ENCODE assay signal across 8 mouse cellular contexts in the genomic region with DNA sequence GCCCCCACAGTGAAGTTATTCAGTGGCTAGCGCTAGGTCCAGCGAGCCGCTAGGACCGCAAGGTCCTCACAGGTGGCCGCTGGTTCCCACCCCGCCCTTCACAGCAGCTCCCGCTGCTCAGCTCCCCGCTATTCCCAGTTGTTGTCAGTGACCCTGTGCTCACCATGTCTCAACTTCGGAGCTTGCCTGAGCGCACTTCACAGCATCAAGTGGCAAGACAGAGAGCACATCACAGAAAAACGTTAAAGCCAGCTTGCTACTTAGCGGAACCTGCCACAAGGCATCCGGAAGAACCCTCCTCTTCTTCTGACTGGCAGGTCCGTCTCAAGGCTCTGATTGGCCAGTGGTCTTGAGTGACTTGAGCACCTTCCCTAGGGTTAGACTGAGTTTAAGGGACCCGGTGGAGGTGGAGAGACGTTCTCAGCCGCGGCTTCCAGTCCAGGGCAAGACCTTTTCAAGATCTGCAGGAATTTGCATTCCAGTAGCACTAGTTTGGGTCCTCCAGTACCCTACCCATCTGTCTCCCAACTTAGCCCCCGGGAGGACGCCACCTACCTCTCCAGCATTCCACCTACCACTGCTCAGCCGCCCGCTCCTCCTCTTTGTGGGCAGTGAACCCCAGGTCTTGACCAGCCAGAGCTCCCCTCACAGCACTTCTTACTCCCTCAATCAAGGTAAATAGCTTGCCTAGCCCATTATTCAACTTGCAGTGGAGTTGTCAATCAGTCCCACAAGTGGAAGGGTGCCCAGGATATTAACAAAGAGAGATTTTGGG. TPM values are rescaled to one million over a fixed set of nuclear protein-coding genes. Genes with fewer than 3 reads are reported as not detected.
DNase-seq lines count a peak whose midpoint lies in the region; ATAC-seq and TF ChIP-seq lines count a peak whose summit lies in the region.

No protein-coding gene starts in this region.

- peak; percentile 98 for ATAC-seq in G1E (ENCODE audit: extremely low read depth, insufficient number of reproducible peaks, low FRiP score, poor library complexity, severe bottlenecking)
- ATAC-seq in forebrain, postnatal 0 days = peak; percentile 99
- peak; percentile 96 for ATAC-seq in lung, embryonic 15.5 days (ENCODE audit: borderline replicate concordance, extremely low read depth, low FRiP score, low TSS enrichment)

- peak overlapping the region; percentile 83 for H3K4me2 ChIP-seq in forebrain, postnatal 0 days (ENCODE audit: low read depth)
- peak overlapping the region; percentile 81 for H3K4me2 ChIP-seq in lung, embryonic 15.5 days

- peak overlapping the region; percentile 85 for H3K4me3 ChIP-seq in G1E (ENCODE audit: low read depth, low read length)
- peak overlapping the region; percentile 73 for H3K4me3 ChIP-seq in forebrain, postnatal 0 days (ENCODE audit: low read depth, low read length)
- peak overlapping the region; percentile 63 for H3K4me3 ChIP-seq in lung, embryonic 15.5 days

- no peaks in the 10 kb centered on the region for H3K9me3 ChIP-seq in G1E (replicated peaks)
- no peaks in the 10 kb centered on the region for H3K9me3 ChIP-seq in forebrain, postnatal 0 days (ENCODE audit: low read length)
- no peaks in the 10 kb centered on the region for H3K9me3 ChIP-seq in lung, embryonic 15.5 days

- peak; percentile 82 for DNase-seq in G1E (ENCODE audit: low spot score)
- peak; percentile 86 to 93 for DNase-seq in cerebellum, adult 18-20 months
- DNase-seq in forebrain, postnatal 0 days = peak; percentile 91
- peak; percentile 84 for DNase-seq in heart, postnatal 4 days
- peak; percentile 87 for DNase-seq in layer of hippocampus, adult 8-10 months (ENCODE audit: low spot score in 2 of 2)
- DNase-seq in ovary, adult 18-20 months (ENCODE audit: low spot score) = peak; percentile 80
- peak; percentile 92 for DNase-seq in thymus, postnatal 0 days (ENCODE audit: low spot score)

- peaks cover 25% of the 10 kb centered on the region for H3K4me1 ChIP-seq in G1E (ENCODE audit: insufficient read depth, low read depth, low read length)
- H3K4me1 ChIP-seq in forebrain, postnatal 0 days (ENCODE audit: insufficient read depth) = peaks cover 5% of the 10 kb centered on the region; the same call in 1 of the 2 replicates
- peaks cover 16% of the 10 kb centered on the region for H3K4me1 ChIP-seq in lung, embryonic 15.5 days

- H3K27me3 ChIP-seq in G1E (ENCODE audit: insufficient read depth, low read length) = no peaks in the 10 kb centered on the region
- H3K27me3 ChIP-seq in forebrain, postnatal 0 days (ENCODE audit: insufficient read depth, low read length) = no peaks in the 10 kb centered on the region
- H3K27me3 ChIP-seq in lung, embryonic 15.5 days = no peaks in the 10 kb centered on the region

- TF ChIP-seq CTCF in G1E (IDR thresholded peaks at IDR 0.05; ENCODE audit: low read depth, low read length) = no peak
- peak; percentile 34; the same call in 1 of the 2 replicates for TF ChIP-seq CTCF in forebrain, postnatal 0 days (IDR thresholded peaks at IDR 0.05; ENCODE audit: low read depth)

- H3K36me3 ChIP-seq in G1E (replicated peaks) = peaks cover 20% of the 10 kb centered on the region
- H3K36me3 ChIP-seq in forebrain, postnatal 0 days (ENCODE audit: insufficient read depth) = peaks cover 7% of the 10 kb centered on the region; the same call in 1 of the 2 replicates
- H3K36me3 ChIP-seq in lung, embryonic 15.5 days = 0 out of 2 replicates have a peak, but pooled peaks cover 5% of the 10 kb centered on the region

- H3K9ac ChIP-seq in forebrain, postnatal 0 days = peak overlapping the region; percentile 67
- H3K9ac ChIP-seq in lung, embryonic 15.5 days = peak overlapping the region; percentile 55

- peak overlapping the region; percentile 79 for H3K27ac ChIP-seq in forebrain, postnatal 0 days (ENCODE audit: low read depth, low read length)
- peak overlapping the region; percentile 79 for H3K27ac ChIP-seq in lung, embryonic 15.5 days

- WGBS in forebrain, postnatal 0 days = under 1% methylated on average over 22 of the region's 22 CpGs
- WGBS in lung, embryonic 15.5 days = 1% methylated on average over 22 of the region's 22 CpGs

RNA-seq across cellular contexts. Expression of gene 2010315B03Rik, which starts 30.4 kb away (rescaled TPM):
- total RNA-seq in G1E (2014; fragmentation: Nextera tagmentation) = 17.5 and 19.3 TPM in 2 replicates
- 25.6 and 30.5 TPM in 2 replicates for total RNA-seq in G1E (2017)
- polyA plus RNA-seq in G1E (2012) = 0.31 and 0.50 TPM in 2 replicates
- 12.9 and 19.8 TPM in 2 replicates for total RNA-seq in forebrain, postnatal 0 days (2014; rRNA removed)
- 7.7 and 12.0 TPM in 2 replicates for polyA plus RNA-seq in forebrain, postnatal 0 days (2015; fragmentation: Nextera tagmentation; extraction: Ambion mirVana)
- 10 to 100 TPM; 10.8 to 11.7 TPM for total RNA-seq in heart, postnatal 4 days (2021)
- total RNA-seq in layer of hippocampus, adult 8-10 months (2022) = 10 to 100 TPM; 19.4 to 22.4 (median 21.1) TPM
- polyA plus RNA-seq in lung, embryonic 15.5 days (2015; fragmentation: Nextera tagmentation; extraction: Ambion mirVana) = 9.5 and 12.1 TPM in 2 replicates
- polyA plus RNA-seq in thymus, postnatal 0 days (2015; fragmentation: Nextera tagmentation; extraction: Ambion mirVana) = 10.9 and 14.5 TPM in 2 replicates

Comparison
In these comparisons a context has a peak if more than half of its experiments do, and no peak if none do; other contexts are left out.
1. Peak in every context shown above with its lines: DNase-seq, ATAC-seq, H3K4me3 ChIP-seq and H3K27ac ChIP-seq.